Mouse (Mus musculus) thymus, adult 2 months (tissue): ENCODE data around the gene Fam166b.

Experiments used
- CTCF ChIP-seq: fragments of 200-500 bp; IDR thresholded peaks from 2 replicates; pipeline ENCODE4 v1.5.1; 2012; ENCODE audit warnings: mild to moderate bottlenecking, control low read depth, low read length, moderate library complexity, borderline replicate concordance; ENCODE audit not compliant: control insufficient read depth, poor library complexity, insufficient read depth; ENCODE audit errors: extremely low read depth
- POLR2A ChIP-seq: fragments of 200-500 bp; IDR thresholded peaks from 2 replicates; pipeline ENCODE4 v1.6.1; 2012; ENCODE audit warnings: mild to moderate bottlenecking, low read length, control low read depth, moderate library complexity; ENCODE audit not compliant: control insufficient read depth, poor library complexity, insufficient read depth; ENCODE audit errors: extremely low read depth

DNA sequence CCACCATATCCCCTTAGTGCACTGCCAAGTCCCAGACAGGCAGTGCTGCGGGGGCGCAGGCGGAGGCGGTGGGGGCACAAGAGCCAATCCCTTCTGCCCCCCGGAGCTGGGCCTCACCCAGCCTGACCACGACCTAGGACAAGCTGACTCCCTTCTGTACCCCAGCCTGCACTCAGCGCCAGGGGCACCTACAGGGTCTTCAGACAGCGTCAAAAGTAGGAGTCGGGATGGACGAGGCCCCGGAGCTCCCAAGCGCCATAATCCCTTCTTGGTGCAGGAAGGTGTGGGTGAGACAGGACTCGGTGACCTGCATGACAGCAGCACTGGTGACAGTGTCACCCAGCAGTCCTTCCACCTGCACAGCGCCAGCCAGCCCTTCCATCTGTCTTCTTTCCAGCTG lies 14.2 kb downstream of the Fam166b start:
- no peak for TF ChIP-seq POLR2A
- no peak for TF ChIP-seq CTCF
